Mouse (Mus musculus): ENCODE measurements around the gene Rnf19b. TPM values are rescaled to one million over a fixed set of nuclear protein-coding genes. Genes with fewer than 3 reads are reported as not detected.

The Rnf19b gene
- polyA plus RNA-seq, 1 experiment = 15.5 TPM

GRCm38 (mm10) chr4:129081512-129081911, 23.4 kb downstream of the Rnf19b start:
- Histone ChIP-seq H3K4me3 (ENCODE audit: insufficient read depth, low read depth, low read length) (no peak overlapping the region), H3K4me1 (ENCODE audit: control insufficient read depth, insufficient read depth, insufficient read length, low read length) (no peaks in the 10 kb centered on the region), H3K27ac (replicated peaks; ENCODE audit: low read depth, low read length) (no peak overlapping the region)

- H3K27ac ChIP-seq (replicated peaks; ENCODE audit: low read depth, low read length) = 0 out of 2 replicates have a peak overlapping the region, but pooled peaks have one; percentile 25
- H3K4me1 ChIP-seq (ENCODE audit: control insufficient read depth, insufficient read depth, insufficient read length, low read length) = no peaks in the 10 kb centered on the region
- no peak overlapping the region for H3K4me3 ChIP-seq (ENCODE audit: insufficient read depth, low read depth, low read length)
These were observed 23.9 kb downstream of the Rnf19b start for GRCm38 (mm10) chr4:129081939-129082338.

- H3K4me1 ChIP-seq (ENCODE audit: control insufficient read depth, insufficient read depth, insufficient read length, low read length) = no peaks in the 10 kb centered on the region
- no peak overlapping the region for H3K4me3 ChIP-seq (ENCODE audit: insufficient read depth, low read depth, low read length)
- no peak overlapping the region for H3K27ac ChIP-seq (replicated peaks; ENCODE audit: low read depth, low read length)
These were observed 24.5 kb downstream of the Rnf19b start for GRCm38 (mm10) chr4:129082379-129083115.

DNA sequence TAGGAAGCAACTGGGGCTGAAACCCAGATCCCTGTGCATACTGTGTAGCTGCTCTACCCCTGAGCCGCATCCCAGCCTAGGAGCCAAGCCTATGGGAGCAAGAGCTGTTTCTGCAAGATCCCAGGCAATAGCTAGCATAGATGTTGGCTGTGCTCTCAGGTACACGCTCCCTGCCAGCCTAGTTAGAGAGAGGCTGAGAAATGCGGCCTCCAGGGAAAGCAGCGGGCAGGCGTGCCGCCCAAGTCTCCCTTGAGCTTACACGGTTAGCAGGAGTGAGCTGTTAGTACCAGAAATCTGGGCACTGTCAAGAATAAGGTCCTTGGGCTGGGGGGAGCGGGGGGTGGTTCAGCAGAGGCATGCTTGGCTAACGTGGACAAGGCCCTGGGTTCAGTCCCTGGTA, 26.8 kb downstream of the Rnf19b start:
- H3K27ac ChIP-seq (replicated peaks; ENCODE audit: low read depth, low read length) = no peak overlapping the region
- H3K4me1 ChIP-seq (ENCODE audit: control insufficient read depth, insufficient read depth, insufficient read length, low read length) = no peaks in the 10 kb centered on the region; the same call in 1 of the 2 replicates
- H3K4me3 ChIP-seq (ENCODE audit: insufficient read depth, low read depth, low read length) = no peak overlapping the region

DNA sequence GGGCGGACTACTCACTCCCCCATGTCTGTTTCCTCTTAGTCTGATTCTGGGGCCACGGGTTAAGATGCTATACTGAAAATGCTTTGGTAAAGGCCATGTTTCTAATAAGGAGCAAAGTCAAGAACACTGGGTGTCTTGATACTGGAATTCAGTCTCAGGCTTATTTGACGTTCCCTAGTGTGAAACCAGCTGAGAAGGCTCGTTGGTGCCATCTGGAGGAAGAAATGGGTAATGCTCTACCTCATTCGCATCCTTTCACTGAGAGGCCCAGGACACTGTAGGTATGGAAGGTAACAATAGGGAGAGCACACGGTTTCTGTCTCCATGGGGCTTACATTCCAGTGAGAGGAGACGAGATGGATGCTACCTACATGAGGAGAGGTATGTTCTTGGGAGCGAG, 28.0 kb downstream of the Rnf19b start:
- Histone ChIP-seq H3K4me3 (ENCODE audit: insufficient read depth, low read depth, low read length) (no peak overlapping the region), H3K27ac (replicated peaks; ENCODE audit: low read depth, low read length) (no peak overlapping the region), H3K4me1 (ENCODE audit: control insufficient read depth, insufficient read depth, insufficient read length, low read length) (no peaks in the 10 kb centered on the region; the same call in 1 of the 2 replicates)

DNA sequence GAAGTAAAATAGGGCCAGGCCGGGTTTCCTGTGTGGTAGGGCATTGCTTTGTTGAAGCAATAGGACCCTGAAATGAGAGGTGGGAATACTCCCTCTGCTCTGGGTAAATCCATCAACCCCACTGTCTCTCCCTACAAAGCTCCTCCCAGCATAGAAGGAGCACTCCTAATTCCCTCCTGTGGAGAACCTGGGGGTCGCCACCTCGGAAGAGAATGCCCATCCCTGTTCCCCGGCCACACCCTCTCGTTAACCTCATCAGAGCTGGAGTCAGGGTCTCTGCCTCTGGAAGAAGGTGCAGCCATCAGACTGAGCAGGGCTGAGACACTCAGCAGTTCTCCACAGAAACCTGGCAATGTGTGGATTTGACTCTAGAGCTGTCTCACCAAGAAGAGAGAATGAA, 29.8 kb downstream of the Rnf19b start:
- Histone ChIP-seq H3K4me1 (ENCODE audit: control insufficient read depth, insufficient read depth, insufficient read length, low read length) (no peaks in the 10 kb centered on the region; the same call in 1 of the 2 replicates), H3K4me3 (ENCODE audit: insufficient read depth, low read depth, low read length) (no peak overlapping the region), H3K27ac (replicated peaks; ENCODE audit: low read depth, low read length) (no peak overlapping the region)

DNA sequence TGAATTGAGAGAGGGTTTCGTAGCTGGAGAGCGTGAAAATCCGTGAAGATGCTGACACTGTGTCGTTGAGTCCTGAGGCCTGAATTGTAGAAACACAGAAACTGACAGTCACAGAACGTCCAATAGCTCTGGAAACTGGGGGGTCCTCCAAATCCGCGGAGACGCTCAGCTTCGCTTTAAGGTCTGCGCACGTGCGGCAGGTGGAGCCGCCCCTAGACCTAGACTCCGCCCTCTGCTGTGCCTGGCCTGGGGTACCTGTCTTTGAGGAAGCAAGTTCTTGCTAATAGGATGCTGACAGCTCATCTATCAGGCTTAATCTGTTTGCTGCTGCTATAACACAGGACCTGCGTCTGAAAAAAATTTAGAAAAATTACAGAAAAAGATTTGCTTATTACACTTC, 37.2 kb downstream of the Rnf19b start:
- H3K4me3 ChIP-seq (ENCODE audit: insufficient read depth, low read depth, low read length) = no peak overlapping the region
- no peak overlapping the region for H3K27ac ChIP-seq (replicated peaks; ENCODE audit: low read depth, low read length)
- H3K4me1 ChIP-seq (ENCODE audit: control insufficient read depth, insufficient read depth, insufficient read length, low read length) = no peaks in the 10 kb centered on the region

GRCm38 (mm10) chr4:129097006-129097405, 38.9 kb downstream of the Rnf19b start:
- no peaks in the 10 kb centered on the region for H3K4me1 ChIP-seq (ENCODE audit: control insufficient read depth, insufficient read depth, insufficient read length, low read length)
- no peak overlapping the region for H3K27ac ChIP-seq (replicated peaks; ENCODE audit: low read depth, low read length)
- H3K4me3 ChIP-seq (ENCODE audit: insufficient read depth, low read depth, low read length) = no peak overlapping the region

DNA sequence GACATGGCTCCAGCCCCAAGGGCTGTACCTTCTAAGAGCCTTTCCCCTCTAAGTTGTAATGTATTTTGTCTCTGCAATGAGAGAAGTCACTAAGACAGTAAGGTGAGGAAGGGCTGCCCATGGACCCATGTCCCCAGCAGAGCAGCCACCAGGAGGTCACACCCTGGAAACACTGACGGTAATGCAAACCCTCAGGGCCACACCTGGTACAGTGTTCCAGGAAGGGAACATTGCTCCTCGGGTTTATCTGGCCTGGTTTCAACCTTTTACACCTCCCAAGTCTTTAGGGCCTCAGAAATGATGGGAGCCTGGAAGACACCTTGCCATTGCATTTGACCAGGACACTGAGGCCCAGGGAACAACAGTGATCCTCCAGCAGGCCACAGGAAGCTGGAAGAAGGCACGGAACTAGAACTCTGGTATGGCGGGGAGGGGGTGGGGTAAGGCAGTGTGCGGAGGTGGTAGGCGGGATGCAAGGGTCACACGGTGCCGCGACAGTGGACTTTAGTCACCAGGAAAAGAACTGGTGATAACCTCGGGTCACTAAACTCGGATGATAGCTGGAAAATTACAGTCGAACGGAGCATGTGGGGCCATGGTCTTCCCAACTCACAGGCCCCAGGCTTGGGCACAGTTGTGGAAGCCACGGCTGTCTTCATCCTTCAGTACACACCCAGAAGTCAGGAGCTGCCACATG, 44.2 kb downstream of the Rnf19b start:
- Histone ChIP-seq H3K4me3 (ENCODE audit: insufficient read depth, low read depth, low read length) (no peak overlapping the region), H3K4me1 (ENCODE audit: control insufficient read depth, insufficient read depth, insufficient read length, low read length) (no peaks in the 10 kb centered on the region; the same call in 1 of the 2 replicates), H3K27ac (replicated peaks; ENCODE audit: low read depth, low read length) (no peak overlapping the region)

GRCm38 (mm10) chr4:129105356-129105755, 47.3 kb downstream of the Rnf19b start, which contains the start of gene Tmem54:
TSS of gene Tmem54 (plus strand) at chr4:129105548.
- Histone ChIP-seq H3K4me3 (ENCODE audit: insufficient read depth, low read depth, low read length) (no peak within 1 kb of the TSS), H3K27ac (replicated peaks; ENCODE audit: low read depth, low read length) (no peak within 1 kb of the TSS), H3K4me1 (ENCODE audit: control insufficient read depth, insufficient read depth, insufficient read length, low read length) (no peaks in the 10 kb centered on the region; the same call in 1 of the 2 replicates)

DNA sequence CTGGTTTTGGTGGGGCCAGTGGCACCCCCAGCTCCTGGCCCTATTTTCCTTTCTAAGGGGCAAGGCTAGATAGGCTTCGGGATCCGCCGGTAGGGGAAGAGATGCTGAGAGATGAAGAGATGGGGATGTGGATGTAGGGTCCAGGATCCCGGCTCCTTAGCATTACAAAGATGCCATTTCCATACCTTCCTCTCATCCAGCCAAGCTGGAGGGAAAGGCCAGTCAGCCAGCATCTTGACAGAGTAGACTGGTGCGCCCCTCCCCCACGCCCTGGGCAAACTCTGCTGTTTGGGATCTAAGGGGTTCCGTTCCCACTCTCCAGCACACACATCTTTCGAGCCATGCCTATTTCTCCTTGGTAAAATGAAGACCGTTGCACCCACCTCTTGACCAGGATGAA, 48.0 kb downstream of the Rnf19b start:
- Histone ChIP-seq H3K4me1 (ENCODE audit: control insufficient read depth, insufficient read depth, insufficient read length, low read length) (no peaks in the 10 kb centered on the region; the same call in 1 of the 2 replicates), H3K27ac (replicated peaks; ENCODE audit: low read depth, low read length) (no peak overlapping the region), H3K4me3 (ENCODE audit: insufficient read depth, low read depth, low read length) (no peak overlapping the region)

DNA sequence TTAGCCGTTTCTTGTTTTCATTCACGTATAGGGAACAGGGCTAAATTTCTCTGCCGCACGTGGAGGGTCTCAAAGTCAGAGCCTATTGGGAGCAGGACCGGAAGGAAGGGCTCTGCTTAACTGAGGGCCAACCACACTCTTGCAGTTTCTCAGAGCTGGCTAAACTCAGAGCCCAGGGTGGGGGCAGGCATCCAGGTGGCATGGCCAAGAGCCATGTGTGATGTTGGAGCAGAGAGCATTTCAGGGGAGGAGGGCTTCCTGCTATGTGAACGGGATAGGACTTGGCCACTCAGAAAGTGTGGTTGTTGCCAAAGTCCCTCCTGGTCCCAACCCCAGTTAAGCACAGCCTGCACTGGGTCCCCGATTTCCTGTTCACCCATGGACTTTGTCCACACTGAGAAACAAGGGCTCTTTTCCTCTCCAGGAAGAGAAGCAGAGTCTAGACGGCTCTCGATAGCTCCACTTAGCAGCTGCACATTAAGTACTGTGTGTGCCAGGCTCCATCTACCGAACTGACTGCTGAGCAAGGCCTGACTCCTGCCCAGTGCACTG, 49.4 kb downstream of the Rnf19b start:
- Histone ChIP-seq H3K4me3 (ENCODE audit: insufficient read depth, low read depth, low read length) (no peak overlapping the region), H3K27ac (replicated peaks; ENCODE audit: low read depth, low read length) (no peak overlapping the region), H3K4me1 (ENCODE audit: control insufficient read depth, insufficient read depth, insufficient read length, low read length) (no peaks in the 10 kb centered on the region; the same call in 1 of the 2 replicates)

- Histone ChIP-seq H3K27ac (replicated peaks; ENCODE audit: low read depth, low read length) (no peak overlapping the region), H3K4me3 (ENCODE audit: insufficient read depth, low read depth, low read length) (no peak overlapping the region), H3K4me1 (ENCODE audit: control insufficient read depth, insufficient read depth, insufficient read length, low read length) (no peaks in the 10 kb centered on the region; the same call in 1 of the 2 replicates)
These were observed 50.6 kb downstream of the Rnf19b start for GRCm38 (mm10) chr4:129108624-129109023.

DNA sequence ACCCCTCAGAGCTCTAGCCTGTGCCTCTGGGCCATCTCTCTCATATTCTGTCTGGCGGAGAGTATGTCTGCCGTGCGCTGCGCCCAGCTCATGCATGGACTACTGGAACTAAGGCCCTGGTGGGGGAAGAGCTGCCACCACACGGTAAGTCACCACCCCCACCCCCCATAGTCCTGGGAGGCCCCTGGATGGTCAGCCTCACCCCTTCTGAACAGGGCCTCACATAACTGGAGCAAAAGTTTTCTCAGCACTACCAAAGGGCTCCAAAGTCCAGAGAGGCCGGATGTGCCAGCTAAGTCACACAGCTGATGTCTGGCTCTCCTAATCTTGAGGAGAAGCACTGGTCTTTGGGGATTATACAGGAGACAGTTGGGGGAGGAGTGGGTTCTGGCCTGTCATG, 52.7 kb downstream of the Rnf19b start:
- Histone ChIP-seq H3K4me3 (ENCODE audit: insufficient read depth, low read depth, low read length) (no peak overlapping the region), H3K4me1 (ENCODE audit: control insufficient read depth, insufficient read depth, insufficient read length, low read length) (no peaks in the 10 kb centered on the region), H3K27ac (replicated peaks; ENCODE audit: low read depth, low read length) (no peak overlapping the region)

DNA sequence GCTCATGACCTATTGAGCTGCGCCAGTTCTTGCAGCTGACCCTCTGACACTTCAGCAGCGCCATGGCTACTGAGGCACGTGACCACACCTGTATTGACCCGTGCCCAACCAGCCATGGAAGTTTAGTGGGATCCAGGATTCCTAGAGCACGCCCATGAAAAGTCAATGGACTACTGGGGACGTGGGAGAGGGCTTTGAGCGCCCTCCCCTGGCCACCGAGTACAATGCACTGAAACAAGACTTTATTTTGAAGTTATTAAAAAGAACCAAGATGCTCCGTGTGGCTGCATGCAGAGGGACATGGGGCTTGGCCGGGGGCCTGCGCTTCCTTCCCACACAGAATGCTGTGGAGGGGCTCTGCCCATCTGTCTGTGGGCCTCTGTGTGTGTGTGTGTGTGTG, 53.3 kb downstream of the Rnf19b start:
- H3K4me3 ChIP-seq (ENCODE audit: insufficient read depth, low read depth, low read length) = no peak overlapping the region
- no peak overlapping the region for H3K27ac ChIP-seq (replicated peaks; ENCODE audit: low read depth, low read length)
- H3K4me1 ChIP-seq (ENCODE audit: control insufficient read depth, insufficient read depth, insufficient read length, low read length) = no peaks in the 10 kb centered on the region
